Mouse (Mus musculus) embryonic facial prominence, embryonic 15.5 days (tissue): ENCODE data around the gene Dcaf12. TPM values are rescaled to one million over a fixed set of nuclear protein-coding genes. Genes with fewer than 3 reads are reported as not detected.

ENCODE experiments used
- ATAC-seq: fragments of 200-750 bp; cut with Nextera tagmentation; 2 replicates; pipeline ENCODE4 v1.8.0; 2017; ENCODE audit warnings: low read depth, moderate TSS enrichment; ENCODE audit not compliant: insufficient number of reproducible peaks, low FRiP score, low TSS enrichment
- H3K27ac ChIP-seq: fragments of 300-500 bp; sonication (generic); replicated peaks from 2 replicates; pipeline ENCODE4 v1.5.1; 2015; ENCODE audit warnings: mild to moderate bottlenecking, inconsistent platforms
- H3K27me3 ChIP-seq: fragments of 300-500 bp; sonication (generic); 2 replicates; pipeline ENCODE4 v1.6.1; 2015; ENCODE audit warnings: inconsistent platforms
- H3K36me3 ChIP-seq: fragments of 300-500 bp; sonication (generic); 2 replicates; pipeline ENCODE4 v1.6.1; 2015; ENCODE audit warnings: mild to moderate bottlenecking, inconsistent platforms
- H3K4me1 ChIP-seq: fragments of 300-500 bp; sonication (generic); 2 replicates; pipeline ENCODE4 v1.6.1; 2015; ENCODE audit warnings: inconsistent platforms
- H3K4me2 ChIP-seq: fragments of 300-500 bp; sonication (generic); replicated peaks from 2 replicates; pipeline ENCODE4 v1.6.1; 2015; ENCODE audit warnings: mild to moderate bottlenecking, inconsistent platforms
- H3K4me3 ChIP-seq: fragments of 300-500 bp; sonication (generic); replicated peaks from 2 replicates; pipeline ENCODE4 v1.5.1; 2015; ENCODE audit warnings: mild to moderate bottlenecking, inconsistent platforms
- H3K9ac ChIP-seq: fragments of 300-500 bp; sonication (generic); 2 replicates; pipeline ENCODE4 v1.6.1; 2015; ENCODE audit warnings: inconsistent platforms
- H3K9me3 ChIP-seq: fragments of 300-500 bp; sonication (generic); replicated peaks from 2 replicates; pipeline ENCODE4 v1.6.1; 2016; ENCODE audit warnings: inconsistent platforms
- WGBS: fragments of 180-500 bp; shearing (Covaris S2); methylation state at CpG from one replicate; pipeline ENCODE4 v1.1.7; 2015; 5-methylcytosine and 5-hydroxymethylcytosine counted together
- polyA plus RNA-seq: library from polyadenylated mRNA; unstranded; fragments of >200 nt; fragmentation: Nextera tagmentation; extraction: Ambion mirVana; gene quantifications from 2 replicates; pipeline ENCODE4 v1.2.1, GENCODE M21; 2015

Dcaf12 gene
- polyA plus RNA-seq, 1 experiment from 2014 or later = 60.8 TPM

DNA sequence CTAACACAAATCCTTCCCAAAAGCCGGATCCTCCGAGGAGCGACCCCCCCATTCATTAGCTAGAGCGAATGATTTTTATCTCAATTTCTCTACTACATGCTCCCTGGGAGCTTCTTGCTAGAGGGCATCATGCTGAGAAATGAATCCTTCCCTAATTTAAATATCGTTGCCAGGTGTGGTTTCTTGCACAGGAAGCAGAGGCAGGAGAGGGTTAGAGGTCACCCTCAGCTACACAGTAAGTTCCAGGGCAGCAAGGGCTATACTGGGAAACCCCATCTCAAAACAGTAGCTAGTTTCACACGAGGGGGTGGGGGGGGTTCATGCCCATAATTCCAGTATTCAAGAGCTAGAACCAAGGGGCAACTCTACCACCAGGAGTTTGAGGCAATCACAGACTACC lies 7.3 kb downstream of the Dcaf12 start:
- Histone ChIP-seq H3K4me2 (no peak overlapping the region), H3K4me1 (0 out of 2 replicates have a peak, but pooled peaks cover 4% of the 10 kb centered on the region), H3K9ac (no peak overlapping the region), H3K4me3 (no peak overlapping the region), H3K9me3 (no peaks in the 10 kb centered on the region), H3K27ac (no peak overlapping the region), H3K27me3 (no peaks in the 10 kb centered on the region), H3K36me3 (peaks cover 75% of the 10 kb centered on the region)
- ATAC-seq = no peak
- 66% methylated on average over 6 of the region's 6 CpGs for WGBS

DNA sequence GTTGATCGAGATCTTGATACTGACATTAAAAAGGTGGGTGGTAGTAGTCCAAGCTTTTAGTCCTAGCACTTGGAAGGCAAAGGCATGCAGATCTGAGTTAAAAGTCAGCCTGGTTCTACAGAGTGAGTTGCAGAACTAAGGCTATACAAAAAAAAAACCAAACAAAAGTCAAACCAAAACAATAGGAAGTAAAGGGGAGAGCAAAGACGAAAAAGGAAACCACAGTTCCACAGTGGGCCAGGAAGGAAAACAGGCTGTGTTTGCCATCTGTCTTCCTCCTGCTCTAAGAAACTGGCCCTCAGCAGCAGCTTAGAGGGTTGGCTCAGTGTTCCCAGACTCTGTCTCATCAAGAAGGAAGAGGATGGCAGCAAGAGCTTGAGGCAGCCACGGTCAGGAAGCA lies 10.4 kb downstream of the Dcaf12 start:
- Histone ChIP-seq H3K36me3 (peaks cover 77% of the 10 kb centered on the region), H3K9me3 (no peaks in the 10 kb centered on the region), H3K9ac (no peak overlapping the region), H3K27me3 (no peaks in the 10 kb centered on the region), H3K4me2 (no peak overlapping the region), H3K4me3 (no peak overlapping the region), H3K4me1 (0 out of 2 replicates have a peak, but pooled peaks cover 4% of the 10 kb centered on the region), H3K27ac (0 out of 2 replicates have a peak overlapping the region, but pooled peaks have one; percentile 28)
- WGBS = 43% methylated on average over 3 of the region's 3 CpGs
- ATAC-seq = no peak

DNA sequence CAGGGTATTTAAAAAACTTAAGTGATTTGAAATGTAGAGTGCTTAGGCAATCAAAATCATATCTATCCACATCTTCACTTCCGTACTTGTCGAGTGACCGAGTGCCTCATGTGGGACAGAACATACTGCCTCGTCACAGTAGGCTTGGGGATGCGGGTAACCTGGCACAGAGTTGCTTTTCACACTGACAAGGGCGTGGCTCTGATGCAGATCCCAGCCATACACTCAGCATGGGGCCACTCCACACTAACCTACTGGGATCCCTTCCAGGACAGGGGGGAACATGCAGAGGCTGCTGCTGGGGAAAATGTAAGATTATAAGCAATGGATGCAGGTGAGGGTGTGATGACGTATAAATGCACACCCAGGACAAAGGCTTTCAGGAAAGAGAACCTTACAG lies 11.0 kb downstream of the Dcaf12 start:
- no peak overlapping the region for H3K4me2 ChIP-seq

GRCm38 (mm10) chr4:41298976-41299375 lies 15.7 kb downstream of the Dcaf12 start:
- Histone ChIP-seq H3K36me3 (peaks cover 86% of the 10 kb centered on the region), H3K4me2 (no peak overlapping the region), H3K4me1 (0 out of 2 replicates have a peak, but pooled peaks cover 4% of the 10 kb centered on the region), H3K9ac (no peak overlapping the region), H3K4me3 (no peak overlapping the region), H3K27ac (no peak overlapping the region), H3K9me3 (no peaks in the 10 kb centered on the region), H3K27me3 (no peaks in the 10 kb centered on the region)
- WGBS = 92% methylated on average over 5 of the region's 5 CpGs
- ATAC-seq = no peak

More for the DNA sequence above, 11.0 kb downstream of the Dcaf12 start:
- ATAC-seq = no peak
- Histone ChIP-seq H3K9ac (no peak overlapping the region), H3K27me3 (no peaks in the 10 kb centered on the region), H3K4me1 (0 out of 2 replicates have a peak, but pooled peaks cover 4% of the 10 kb centered on the region), H3K4me3 (no peak overlapping the region), H3K27ac (no peak overlapping the region), H3K36me3 (peaks cover 77% of the 10 kb centered on the region), H3K9me3 (no peaks in the 10 kb centered on the region)
- WGBS = 84% methylated on average over 7 of the region's 7 CpGs

GRCm38 (mm10) chr4:41295960-41296359 lies 18.7 kb downstream of the Dcaf12 start:
- Histone ChIP-seq H3K36me3 (peaks cover 88% of the 10 kb centered on the region), H3K4me1 (no peaks in the 10 kb centered on the region), H3K4me2 (no peak overlapping the region), H3K27me3 (no peaks in the 10 kb centered on the region), H3K27ac (no peak overlapping the region), H3K9me3 (no peaks in the 10 kb centered on the region), H3K9ac (no peak overlapping the region), H3K4me3 (no peak overlapping the region)
- WGBS = 96% methylated on average over 7 of the region's 7 CpGs
- ATAC-seq = no peak

- Histone ChIP-seq H3K4me3 (no peak overlapping the region), H3K36me3 (peaks cover 88% of the 10 kb centered on the region)
Measured at GRCm38 (mm10) chr4:41295507-41295906, 19.2 kb downstream of the Dcaf12 start.

DNA sequence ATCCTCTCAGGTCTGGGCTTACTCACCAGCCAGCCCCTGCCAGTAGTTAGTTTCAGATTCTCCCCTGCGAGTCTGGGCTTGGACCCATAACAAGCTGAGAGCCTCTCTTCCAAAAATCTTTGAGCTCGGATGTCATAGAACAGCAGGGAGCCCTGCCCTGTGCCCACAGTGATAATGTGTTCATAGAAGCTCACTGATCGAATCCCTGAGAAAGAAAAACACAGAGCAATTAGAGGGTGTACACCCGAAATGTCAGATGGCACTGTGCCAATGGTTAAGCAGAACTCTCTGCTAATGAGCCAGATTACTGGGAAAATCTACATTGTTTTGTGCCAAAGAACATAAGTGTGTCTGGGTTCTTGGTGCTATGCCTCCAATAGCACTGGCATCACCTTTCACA lies 20.8 kb downstream of the Dcaf12 start:
- ATAC-seq = peak; percentile 49
- Histone ChIP-seq H3K9ac (no peak overlapping the region), H3K36me3 (peaks cover 76% of the 10 kb centered on the region), H3K27me3 (no peaks in the 10 kb centered on the region), H3K4me3 (no peak overlapping the region), H3K4me1 (no peaks in the 10 kb centered on the region), H3K9me3 (no peaks in the 10 kb centered on the region), H3K27ac (peak overlapping the region; percentile 55; the same call in 1 of the 2 replicates), H3K4me2 (no peak overlapping the region)
- 59% methylated on average over 4 of the region's 4 CpGs for WGBS

More at GRCm38 (mm10) chr4:41295507-41295906, 19.2 kb downstream of the Dcaf12 start:
- Histone ChIP-seq H3K9ac (no peak overlapping the region), H3K4me2 (no peak overlapping the region), H3K9me3 (no peaks in the 10 kb centered on the region), H3K4me1 (no peaks in the 10 kb centered on the region), H3K27me3 (no peaks in the 10 kb centered on the region), H3K27ac (no peak overlapping the region)
- ATAC-seq = no peak
- 89% methylated on average over 11 of the region's 11 CpGs for WGBS

DNA sequence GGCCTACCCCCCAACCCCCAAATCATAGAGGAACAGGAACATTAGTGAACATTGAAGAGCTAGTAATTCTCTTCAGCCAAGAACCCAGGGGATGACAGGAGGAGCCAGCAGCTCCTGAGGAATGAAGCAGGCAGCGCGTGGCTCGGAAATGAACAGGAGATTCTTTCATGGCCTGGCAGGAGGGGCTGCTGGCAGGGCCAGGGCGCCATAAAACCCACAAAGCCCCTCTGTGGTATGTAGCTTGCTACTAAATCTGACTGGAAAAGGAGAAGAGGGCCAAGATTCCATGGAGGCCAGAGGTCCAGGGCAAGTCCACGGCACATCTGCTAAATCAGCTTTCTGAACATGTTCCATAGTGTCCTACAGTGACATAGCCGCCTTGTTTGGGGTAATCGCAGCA lies 24.9 kb downstream of the Dcaf12 start:
- Histone ChIP-seq H3K9ac (no peak overlapping the region), H3K27ac (peak overlapping the region; percentile 30; the same call in 1 of the 2 replicates), H3K9me3 (no peaks in the 10 kb centered on the region), H3K4me2 (no peak overlapping the region), H3K27me3 (no peaks in the 10 kb centered on the region), H3K4me3 (no peak overlapping the region), H3K36me3 (peaks cover 39% of the 10 kb centered on the region), H3K4me1 (0 out of 2 replicates have a peak, but pooled peaks cover 3% of the 10 kb centered on the region)
- peak; percentile 31; the same call in 1 of the 2 replicates for ATAC-seq
- WGBS = 64% methylated on average over 7 of the region's 7 CpGs

DNA sequence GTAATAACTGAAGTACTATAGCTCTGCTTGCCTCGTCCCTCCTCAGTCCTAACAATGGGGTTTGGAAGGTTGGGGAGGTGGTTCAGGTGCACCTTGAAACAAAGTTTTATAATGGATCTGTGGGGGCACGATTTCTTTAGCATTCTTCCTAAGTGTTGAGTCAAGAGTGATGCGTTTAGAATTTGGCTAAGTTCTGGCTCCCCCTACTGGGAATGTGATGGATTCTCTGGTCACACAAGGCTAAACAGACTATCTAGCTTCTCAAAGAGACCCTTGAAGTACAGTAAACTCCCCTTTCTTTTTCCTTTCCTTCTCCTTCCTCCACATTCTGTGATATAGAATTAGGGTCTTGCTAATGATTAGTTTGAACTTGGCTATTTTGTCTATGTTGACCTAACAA lies 28.3 kb downstream of the Dcaf12 start:
- Histone ChIP-seq H3K4me3 (no peak overlapping the region), H3K4me1 (0 out of 2 replicates have a peak, but pooled peaks cover 3% of the 10 kb centered on the region), H3K9me3 (no peaks in the 10 kb centered on the region), H3K27me3 (no peaks in the 10 kb centered on the region), H3K27ac (no peak overlapping the region), H3K36me3 (peaks cover 11% of the 10 kb centered on the region), H3K4me2 (no peak overlapping the region), H3K9ac (no peak overlapping the region)
- 17% methylated on average over 3 of the region's 3 CpGs for WGBS
- no peak for ATAC-seq

DNA sequence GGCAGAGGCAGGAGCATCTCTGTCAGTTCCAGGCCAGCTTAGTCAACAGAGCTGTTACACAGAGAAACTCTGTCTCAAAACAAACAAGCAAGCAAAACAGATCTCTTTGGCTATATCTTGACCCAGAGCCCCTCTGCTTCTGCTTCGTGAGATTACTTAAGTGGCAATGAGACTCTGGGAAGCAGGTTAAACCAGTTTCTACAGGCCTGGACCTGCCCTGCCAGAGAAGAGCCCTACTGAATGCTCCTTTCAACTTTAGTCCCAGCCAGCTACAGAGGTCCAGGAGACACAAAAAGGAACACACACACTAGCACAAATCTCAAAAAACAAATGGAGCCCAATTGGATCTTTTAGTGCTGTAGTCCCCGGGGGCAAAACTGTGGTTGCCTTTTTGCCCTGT lies 30.6 kb downstream of the Dcaf12 start:
- peak overlapping the region; percentile 61 for H3K27ac ChIP-seq
- WGBS = 57% methylated on average over 2 of the region's 2 CpGs
- no peaks in the 10 kb centered on the region for H3K9me3 ChIP-seq
- H3K36me3 ChIP-seq = no peaks in the 10 kb centered on the region
- H3K27me3 ChIP-seq = no peaks in the 10 kb centered on the region
- no peak overlapping the region for H3K4me3 ChIP-seq
- ATAC-seq = no peak
- no peak overlapping the region for H3K9ac ChIP-seq
- no peak overlapping the region for H3K4me2 ChIP-seq
- 0 out of 2 replicates have a peak, but pooled peaks cover 3% of the 10 kb centered on the region for H3K4me1 ChIP-seq

DNA sequence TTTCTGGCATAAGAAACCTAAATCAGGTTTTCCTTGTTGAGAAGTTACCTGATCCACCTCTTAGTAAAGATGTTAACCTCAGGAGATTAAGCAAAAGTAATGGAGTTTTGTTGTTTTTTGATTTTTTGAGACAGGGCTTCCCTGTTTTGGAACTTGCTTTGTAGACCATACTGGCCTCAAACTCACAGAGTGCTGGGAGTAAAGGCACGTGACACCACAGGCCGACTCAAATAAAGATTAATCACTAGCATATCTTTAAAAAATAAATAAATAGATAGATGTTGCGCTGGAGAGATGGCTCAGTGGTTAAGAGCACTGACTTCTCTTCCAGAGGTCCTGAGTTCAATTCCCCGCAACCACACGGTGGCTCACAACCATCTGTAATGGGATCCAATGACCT lies 38.8 kb downstream of the Dcaf12 start:
- no peak for ATAC-seq
- Histone ChIP-seq H3K4me3 (peak overlapping the region; percentile 82), H3K27ac (peak overlapping the region; percentile 98), H3K9ac (peak overlapping the region; percentile 57; the same call in 1 of the 2 replicates), H3K4me1 (peaks cover 20% of the 10 kb centered on the region), H3K27me3 (no peaks in the 10 kb centered on the region), H3K9me3 (no peaks in the 10 kb centered on the region), H3K36me3 (peaks cover 3% of the 10 kb centered on the region; the same call in 1 of the 2 replicates), H3K4me2 (peak overlapping the region; percentile 55)
- 70% methylated on average over 5 of the region's 5 CpGs for WGBS
